Mouse (Mus musculus): ENCODE measurements around the gene Macf1. TPM values are rescaled to one million over a fixed set of nuclear protein-coding genes. Genes with fewer than 3 reads are reported as not detected.

Macf1 gene
- 61.5 and 62.1 TPM in 2 replicates for polyA plus RNA-seq (2016; fragmentation: Nextera tagmentation; extraction: Ambion mirVana)

DNA sequence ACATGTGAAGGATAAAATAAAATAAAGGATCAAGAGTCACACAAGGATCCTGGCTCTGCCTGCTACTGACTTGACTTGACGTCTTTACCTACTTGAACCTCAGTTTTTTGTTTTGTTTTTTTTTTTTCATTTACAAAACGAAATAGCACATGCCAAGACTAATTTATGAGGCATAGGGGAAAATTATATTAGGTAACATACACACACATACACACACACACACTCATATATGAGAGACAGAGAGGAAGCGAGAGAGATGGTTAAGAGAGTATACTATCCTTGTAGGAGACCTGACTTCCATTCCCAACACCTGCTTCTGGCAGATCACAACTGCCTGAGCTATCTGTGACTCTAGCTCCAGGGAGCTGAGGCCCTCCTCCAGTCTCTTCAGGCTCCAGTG lies at the start of gene Macf1:
TSS of gene Macf1 (minus strand) at position 101 of the 400 bp plus-strand sequence.
- H3K27me3 ChIP-seq: peaks cover 25% of the 10 kb centered on the region

DNA sequence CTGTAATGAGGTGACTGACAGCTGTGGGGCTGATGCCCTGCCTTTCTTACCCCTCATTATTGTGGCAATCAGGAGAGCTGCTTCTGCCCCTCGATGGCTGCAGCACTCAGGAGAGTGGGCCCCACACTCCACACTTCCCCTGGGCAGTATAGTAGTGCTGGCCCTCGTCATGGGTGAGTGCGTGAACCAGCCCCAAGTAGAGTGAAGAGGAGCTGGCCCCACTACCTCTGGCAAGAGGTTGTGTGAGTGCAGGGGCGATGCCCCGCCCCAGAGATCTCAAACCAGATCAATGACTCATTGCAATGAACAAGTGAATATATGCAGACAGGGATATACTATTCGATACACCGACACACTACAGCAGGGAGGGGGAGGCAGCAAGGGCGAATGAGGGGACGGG lies 49.4 kb upstream of the Macf1 start:
- Histone ChIP-seq H3K27me3 (no peaks in the 10 kb centered on the region), H3K4me1 (replicated peaks) (no peaks in the 10 kb centered on the region), H3K4me3 (replicated peaks) (no peak overlapping the region), H3K9ac (replicated peaks) (no peak overlapping the region), H3K4me2 (no peak overlapping the region), H3K36me3 (peaks cover 49% of the 10 kb centered on the region), H3K9me3 (no peaks in the 10 kb centered on the region), H3K27ac (no peak overlapping the region)
- 93% methylated on average over 9 of the region's 9 CpGs for WGBS
- ATAC-seq (ENCODE audit: insufficient number of reproducible peaks, insufficient read depth, low FRiP score, low TSS enrichment, low read depth): no peak

More for the DNA sequence above, at the start of gene Macf1:
- ATAC-seq (ENCODE audit: insufficient number of reproducible peaks, insufficient read depth, low FRiP score, low TSS enrichment, low read depth): no peak
- Histone ChIP-seq H3K9me3 (no peaks in the 10 kb centered on the region), H3K4me2 (no peak within 1 kb of the TSS), H3K9ac (replicated peaks) (no peak within 1 kb of the TSS), H3K27ac (no peak within 1 kb of the TSS), H3K4me1 (replicated peaks) (peaks cover 15% of the 10 kb centered on the region), H3K36me3 (no peaks in the 10 kb centered on the region), H3K4me3 (replicated peaks) (no peak within 1 kb of the TSS)
- WGBS: 70% methylated on average over 3 of the region's 3 CpGs

DNA sequence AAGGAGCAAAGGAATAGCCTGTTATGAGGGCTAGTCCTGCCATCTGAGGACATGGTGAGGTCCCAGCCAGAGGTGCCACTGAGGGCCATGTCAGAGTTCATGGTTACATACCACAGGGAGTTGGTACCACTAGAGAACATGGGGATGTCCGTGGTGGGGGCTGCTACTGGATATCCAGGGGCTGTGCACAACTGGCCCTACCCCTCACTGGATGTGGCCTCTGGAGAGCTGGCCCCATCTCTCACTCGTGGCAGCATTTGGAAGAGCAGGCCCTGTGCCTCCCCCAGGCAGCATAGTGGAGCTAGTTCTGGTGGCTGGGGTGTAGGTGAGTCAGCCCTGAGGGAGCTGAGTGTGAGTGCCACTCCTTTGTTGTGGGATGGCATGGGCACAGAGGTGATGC lies 48.8 kb upstream of the Macf1 start:
- 0 out of 2 replicates have a peak overlapping the region, but pooled peaks have one; percentile 27 for H3K9ac ChIP-seq (replicated peaks)
- 91% methylated on average over 2 of the region's 2 CpGs for WGBS
- no peaks in the 10 kb centered on the region for H3K4me1 ChIP-seq (replicated peaks)
- H3K9me3 ChIP-seq: no peaks in the 10 kb centered on the region
- H3K4me2 ChIP-seq: no peak overlapping the region
- peaks cover 43% of the 10 kb centered on the region for H3K36me3 ChIP-seq
- H3K27ac ChIP-seq: no peak overlapping the region
- no peaks in the 10 kb centered on the region for H3K27me3 ChIP-seq
- no peak for ATAC-seq (ENCODE audit: insufficient number of reproducible peaks, insufficient read depth, low FRiP score, low TSS enrichment, low read depth)
- H3K4me3 ChIP-seq (replicated peaks): no peak overlapping the region

DNA sequence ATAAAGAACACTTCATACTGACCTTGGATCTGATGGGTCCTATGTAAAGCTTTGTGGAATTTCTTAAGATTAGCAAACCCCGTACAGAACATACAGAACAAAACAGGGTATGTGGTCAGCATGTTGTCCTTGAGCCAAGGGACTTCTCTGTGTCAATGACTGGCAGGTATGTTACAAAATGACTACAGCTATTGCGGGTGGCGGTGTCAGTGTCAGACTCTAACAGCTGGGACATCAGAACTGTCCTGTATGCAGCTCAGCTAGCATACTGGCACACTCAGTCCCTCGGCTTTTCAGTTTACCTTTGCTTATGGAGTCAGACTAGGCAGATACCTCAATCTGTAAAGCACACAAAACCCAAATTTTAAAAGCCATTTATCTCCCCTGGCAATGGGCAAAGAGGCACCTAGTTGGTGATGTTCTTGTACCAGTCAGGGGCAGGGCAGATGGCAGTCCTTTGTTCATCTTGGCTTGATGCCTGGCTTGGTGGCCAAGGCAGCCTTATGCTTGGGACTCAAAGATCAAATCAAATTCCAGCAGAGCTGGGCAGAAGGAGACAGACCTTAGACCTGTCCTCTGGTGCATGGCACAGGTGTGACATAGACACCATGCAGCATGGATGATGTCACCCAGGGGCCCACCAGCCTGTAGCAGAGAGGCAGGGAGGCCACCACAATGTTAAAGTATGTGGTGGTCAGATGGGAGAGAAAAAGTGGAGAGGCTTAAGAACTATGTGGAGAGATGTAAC lies 48.2 kb upstream of the Macf1 start:
- Histone ChIP-seq H3K4me2 (no peak overlapping the region), H3K4me3 (replicated peaks) (no peak overlapping the region), H3K27me3 (no peaks in the 10 kb centered on the region), H3K9me3 (no peaks in the 10 kb centered on the region), H3K4me1 (replicated peaks) (no peaks in the 10 kb centered on the region), H3K36me3 (peaks cover 39% of the 10 kb centered on the region), H3K9ac (replicated peaks) (no peak overlapping the region), H3K27ac (no peak overlapping the region)
- no peak for ATAC-seq (ENCODE audit: insufficient number of reproducible peaks, insufficient read depth, low FRiP score, low TSS enrichment, low read depth)
- WGBS: 93% methylated on average over 4 of the region's 4 CpGs

DNA sequence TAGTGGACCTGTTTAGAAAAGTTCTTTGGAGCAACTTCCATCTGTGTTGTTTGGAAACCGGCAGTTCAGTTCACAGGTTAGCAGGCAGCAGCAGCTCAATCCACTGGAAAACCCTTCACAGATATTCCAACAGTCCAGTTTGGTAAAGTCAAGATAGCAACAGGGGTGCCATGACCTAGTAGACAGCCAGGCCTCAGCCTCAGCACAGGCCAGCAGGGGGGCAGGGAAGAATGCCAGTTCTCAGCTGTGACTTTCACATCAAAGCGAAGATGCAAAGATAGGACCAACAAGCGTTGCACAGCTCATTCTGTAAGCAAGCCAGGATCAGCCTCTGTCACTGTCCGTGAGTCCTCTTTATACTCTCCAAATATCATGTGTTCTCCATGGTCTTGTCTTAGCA lies 37.6 kb upstream of the Macf1 start:
- Histone ChIP-seq H3K4me1 (replicated peaks) (peaks cover 9% of the 10 kb centered on the region), H3K27me3 (no peaks in the 10 kb centered on the region), H3K9me3 (no peaks in the 10 kb centered on the region), H3K36me3 (no peaks in the 10 kb centered on the region), H3K27ac (no peak overlapping the region), H3K4me2 (no peak overlapping the region), H3K4me3 (replicated peaks) (no peak overlapping the region), H3K9ac (replicated peaks) (no peak overlapping the region)
- whole genome bisulfite sequencing: 84% methylated on average over 4 of the region's 4 CpGs
- no peak for ATAC-seq (ENCODE audit: insufficient number of reproducible peaks, insufficient read depth, low FRiP score, low TSS enrichment, low read depth)

DNA sequence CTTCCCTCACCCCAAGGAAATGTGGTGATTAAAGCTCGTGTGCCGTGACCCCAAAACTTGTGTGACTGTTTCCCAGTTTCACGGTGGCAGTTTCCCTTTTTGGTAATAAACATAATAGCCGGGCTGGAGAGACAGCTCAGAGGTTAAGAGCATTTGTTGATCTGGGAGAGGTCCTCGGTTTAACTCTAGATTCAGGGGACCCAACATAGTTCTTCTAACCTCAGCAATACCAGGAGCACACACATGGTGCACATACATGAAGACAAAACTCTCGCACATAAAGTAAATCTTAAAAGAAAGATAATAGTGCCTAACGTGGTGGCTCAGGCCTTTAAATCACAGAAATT lies 34.2 kb upstream of the Macf1 start:
- WGBS: 31% methylated on average over 7 of the region's 7 CpGs
- Histone ChIP-seq H3K4me3 (replicated peaks) (peak overlapping the region; percentile 79), H3K9me3 (no peaks in the 10 kb centered on the region), H3K4me1 (replicated peaks) (peaks cover 12% of the 10 kb centered on the region), H3K27ac (no peak overlapping the region), H3K36me3 (peaks cover 22% of the 10 kb centered on the region), H3K4me2 (peak overlapping the region; percentile 88), H3K9ac (replicated peaks) (peak overlapping the region; percentile 90; the same call in 1 of the 2 replicates), H3K27me3 (no peaks in the 10 kb centered on the region)
- peak; percentile 23; the same call in 1 of the 2 replicates for ATAC-seq (ENCODE audit: insufficient number of reproducible peaks, insufficient read depth, low FRiP score, low TSS enrichment, low read depth)

DNA sequence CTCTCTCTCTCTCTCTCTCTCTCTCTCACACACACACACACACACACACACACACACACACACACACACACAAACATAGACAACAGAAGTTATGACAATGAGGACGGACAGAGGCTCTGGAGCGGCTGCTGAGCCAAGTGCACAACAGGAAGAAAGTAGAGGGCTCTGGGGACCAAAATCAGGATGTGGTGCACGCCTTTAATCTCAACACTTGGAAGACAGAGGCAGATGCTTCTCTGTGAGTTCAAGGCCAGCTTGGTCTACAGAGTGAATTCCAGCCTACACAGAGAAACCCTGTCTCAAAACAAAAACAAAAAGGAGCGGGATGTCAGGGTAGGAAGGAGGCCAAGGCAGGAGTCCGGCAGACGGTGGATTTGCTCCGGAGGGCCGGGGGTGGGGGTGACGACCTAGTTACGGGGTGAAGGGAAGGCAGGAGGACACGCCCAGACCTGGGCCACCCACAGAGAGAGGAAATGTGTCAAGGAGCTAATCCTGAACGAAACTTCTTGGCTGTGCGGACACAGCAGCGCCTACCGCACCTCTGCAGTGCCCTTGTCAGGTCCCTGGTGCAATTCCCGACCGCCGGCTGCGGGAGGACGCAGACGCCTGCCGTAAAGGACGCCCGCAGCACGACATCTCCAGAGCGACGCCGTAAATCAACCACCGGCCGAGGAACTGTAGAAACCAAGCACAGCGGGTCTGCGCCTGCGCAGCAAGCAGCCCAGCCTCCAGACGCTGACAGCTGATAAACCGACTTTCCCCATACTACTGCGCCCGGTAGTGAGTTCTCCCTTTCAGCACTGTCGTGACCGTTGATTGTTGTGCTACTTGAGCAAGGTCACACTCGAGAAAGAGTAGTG lies 33.6 kb upstream of the Macf1 start, which contains the start of gene Ndufs5:
TSS of gene Ndufs5 (minus strand) at position 629 of the 860 bp plus-strand sequence.
- Histone ChIP-seq H3K36me3 (peaks cover 25% of the 10 kb centered on the region), H3K4me1 (replicated peaks) (peaks cover 12% of the 10 kb centered on the region), H3K27me3 (no peaks in the 10 kb centered on the region), H3K4me3 (replicated peaks) (peak within 1 kb of the TSS; percentile 79), H3K9ac (replicated peaks) (peak within 1 kb of the TSS; percentile 90), H3K4me2 (peak within 1 kb of the TSS; percentile 88), H3K9me3 (no peaks in the 10 kb centered on the region), H3K27ac (peak within 1 kb of the TSS; percentile 53; the same call in 1 of the 2 replicates)
- 1% methylated on average over 40 of the region's 40 CpGs for WGBS
- ATAC-seq (ENCODE audit: insufficient number of reproducible peaks, insufficient read depth, low FRiP score, low TSS enrichment, low read depth): peak; percentile 91

DNA sequence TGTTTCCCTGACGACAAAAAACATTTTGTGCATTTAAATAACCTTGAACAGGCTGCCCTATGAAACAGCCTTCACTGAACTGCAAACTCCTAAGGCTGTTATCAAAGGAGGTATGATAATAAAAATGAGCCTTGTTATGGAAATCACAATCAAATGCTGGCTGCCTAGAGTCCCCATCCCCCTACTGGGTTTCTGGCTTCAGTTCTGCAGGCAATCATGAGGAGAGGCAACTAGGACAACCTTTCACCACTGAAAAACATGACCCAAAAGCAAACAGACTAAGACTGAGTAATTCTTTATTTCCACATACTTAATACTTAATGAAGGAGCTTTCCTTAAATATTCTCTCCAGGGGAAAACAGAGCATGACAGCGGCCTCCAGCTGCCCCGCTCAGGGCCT lies 28.3 kb upstream of the Macf1 start:
- H3K4me2 ChIP-seq: no peak overlapping the region
- no peaks in the 10 kb centered on the region for H3K27me3 ChIP-seq
- no peaks in the 10 kb centered on the region for H3K9me3 ChIP-seq
- ATAC-seq (ENCODE audit: insufficient number of reproducible peaks, insufficient read depth, low FRiP score, low TSS enrichment, low read depth): no peak
- peaks cover 41% of the 10 kb centered on the region for H3K36me3 ChIP-seq
- peaks cover 8% of the 10 kb centered on the region for H3K4me1 ChIP-seq (replicated peaks)
- H3K9ac ChIP-seq (replicated peaks): no peak overlapping the region
- H3K4me3 ChIP-seq (replicated peaks): no peak overlapping the region
- 98% methylated on average over 3 of the region's 3 CpGs for WGBS
- H3K27ac ChIP-seq: no peak overlapping the region

DNA sequence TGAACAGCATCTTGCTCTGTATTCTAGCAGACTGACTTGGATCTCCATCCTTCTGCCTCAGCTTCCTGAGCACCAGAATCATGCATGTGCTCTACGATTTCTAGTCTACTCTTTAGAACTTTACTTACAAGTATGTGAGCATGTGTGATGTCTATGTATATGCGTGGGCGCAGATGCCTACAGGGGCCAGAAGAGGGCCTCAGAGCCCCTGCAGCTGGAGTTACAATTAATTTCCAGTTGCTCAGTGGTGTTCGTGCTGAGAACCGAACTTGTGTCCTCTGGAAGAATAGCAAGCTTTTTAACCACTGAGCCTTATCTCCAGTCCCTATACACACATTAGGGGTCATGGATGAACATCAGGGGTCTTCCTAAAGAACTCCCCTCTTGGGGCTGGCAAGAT lies 23.2 kb upstream of the Macf1 start:
- ATAC-seq (ENCODE audit: insufficient number of reproducible peaks, insufficient read depth, low FRiP score, low TSS enrichment, low read depth): no peak
- no peaks in the 10 kb centered on the region for H3K9me3 ChIP-seq
- H3K4me2 ChIP-seq: no peak overlapping the region
- WGBS: 96% methylated on average over 5 of the region's 5 CpGs
- no peak overlapping the region for H3K4me3 ChIP-seq (replicated peaks)
- peaks cover 11% of the 10 kb centered on the region for H3K36me3 ChIP-seq
- no peak overlapping the region for H3K9ac ChIP-seq (replicated peaks)
- H3K27ac ChIP-seq: no peak overlapping the region
- no peaks in the 10 kb centered on the region for H3K4me1 ChIP-seq (replicated peaks)
- no peaks in the 10 kb centered on the region for H3K27me3 ChIP-seq

DNA sequence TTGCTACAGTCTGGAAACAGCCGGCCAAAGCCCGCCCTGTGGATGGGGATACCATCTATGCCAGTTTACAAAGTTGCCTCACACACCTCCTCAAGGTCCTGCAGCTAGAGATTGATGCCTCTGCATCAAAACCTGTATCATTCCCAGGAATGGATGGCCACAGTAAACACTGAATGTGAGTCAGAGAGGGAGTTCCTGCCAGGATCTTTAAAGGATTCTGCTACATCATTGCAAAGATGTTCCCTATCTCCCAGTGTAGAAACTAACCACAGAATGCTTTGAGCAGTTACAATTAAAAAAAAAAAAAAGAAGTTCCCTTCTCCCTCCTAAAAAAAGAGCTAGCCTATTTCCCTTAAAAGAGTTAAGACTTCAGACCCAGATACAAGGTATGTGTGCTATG lies 21.2 kb upstream of the Macf1 start:
- WGBS: 92% methylated on average over 2 of the region's 2 CpGs
- H3K27me3 ChIP-seq: no peaks in the 10 kb centered on the region
- H3K4me3 ChIP-seq (replicated peaks): no peak overlapping the region
- no peaks in the 10 kb centered on the region for H3K36me3 ChIP-seq
- H3K27ac ChIP-seq: no peak overlapping the region
- no peak for ATAC-seq (ENCODE audit: insufficient number of reproducible peaks, insufficient read depth, low FRiP score, low TSS enrichment, low read depth)
- no peaks in the 10 kb centered on the region for H3K4me1 ChIP-seq (replicated peaks)
- no peak overlapping the region for H3K4me2 ChIP-seq
- no peaks in the 10 kb centered on the region for H3K9me3 ChIP-seq
- no peak overlapping the region for H3K9ac ChIP-seq (replicated peaks)

DNA sequence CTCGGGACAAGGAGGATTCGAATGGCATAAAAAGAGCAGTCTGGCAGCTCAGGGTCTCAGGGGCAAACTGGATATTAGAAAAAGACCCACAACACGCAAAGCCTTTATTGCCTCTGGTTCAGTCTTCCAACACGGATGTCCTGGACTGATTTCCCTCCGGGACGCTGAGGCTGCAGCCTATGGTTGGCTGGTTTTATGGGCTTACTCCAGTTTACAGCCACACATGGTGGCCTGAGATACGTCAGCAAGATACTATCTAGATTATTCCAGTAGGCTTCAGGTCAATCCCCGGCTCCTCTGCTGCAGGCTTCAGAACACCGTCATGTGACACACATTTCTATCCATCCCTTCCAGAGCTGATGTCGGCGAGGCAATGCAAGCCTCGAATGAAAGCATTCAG lies 9.2 kb upstream of the Macf1 start:
- no peaks in the 10 kb centered on the region for H3K36me3 ChIP-seq
- no peaks in the 10 kb centered on the region for H3K27me3 ChIP-seq
- H3K27ac ChIP-seq: no peak overlapping the region
- H3K4me2 ChIP-seq: no peak overlapping the region
- H3K4me1 ChIP-seq (replicated peaks): no peaks in the 10 kb centered on the region
- H3K9ac ChIP-seq (replicated peaks): no peak overlapping the region
- WGBS: 76% methylated on average over 12 of the region's 12 CpGs
- no peaks in the 10 kb centered on the region for H3K9me3 ChIP-seq
- no peak overlapping the region for H3K4me3 ChIP-seq (replicated peaks)
- ATAC-seq (ENCODE audit: insufficient number of reproducible peaks, insufficient read depth, low FRiP score, low TSS enrichment, low read depth): no peak
